Mouse (Mus musculus) left cerebral cortex, postnatal 25 days (tissue): Measurements from ENCODE around the gene Hbb-bs. TPM values are rescaled to one million over a fixed set of nuclear protein-coding genes. Genes with fewer than 3 reads are reported as not detected.
A peak's percentile ranks its signal among the peaks of the same experiment; 100 is the strongest.
"Not testable (repeated sequence)": the region's sequence is repeated elsewhere in the genome, so short reads cannot be mapped to it uniquely, and the experiment has no call there.

Source experiments
- DNase-seq, 2 experiments: peaks; one replicate each; pipeline ENCODE4 v3.0.0; 2022; ENCODE audit warnings: low spot score in 2 of 2, mixed read lengths in 1 of 2
- intact Hi-C: fragments of 180-260 bp; cut with DNase I; formaldehyde crosslinking; loops from one replicate; pipeline ENCODE4 v1.15.1; 2025
- total RNA-seq, 2 experiments: library from RNA; stranded (reverse); gene quantifications; 2 replicates each; pipeline ENCODE4 v1.2.3; 2021

Gene Hbb-bs
- total RNA-seq, result 100 to 1,000 TPM; 511 to 567 TPM

GRCm38 (mm10) chr7:103827808-103828207 is at the start of gene Hbb-bs:
TSS of gene Hbb-bs (minus strand) at chr7:103828096.
- DNase-seq, result no peak
- intact Hi-C loops, result no loop called here

DNA sequence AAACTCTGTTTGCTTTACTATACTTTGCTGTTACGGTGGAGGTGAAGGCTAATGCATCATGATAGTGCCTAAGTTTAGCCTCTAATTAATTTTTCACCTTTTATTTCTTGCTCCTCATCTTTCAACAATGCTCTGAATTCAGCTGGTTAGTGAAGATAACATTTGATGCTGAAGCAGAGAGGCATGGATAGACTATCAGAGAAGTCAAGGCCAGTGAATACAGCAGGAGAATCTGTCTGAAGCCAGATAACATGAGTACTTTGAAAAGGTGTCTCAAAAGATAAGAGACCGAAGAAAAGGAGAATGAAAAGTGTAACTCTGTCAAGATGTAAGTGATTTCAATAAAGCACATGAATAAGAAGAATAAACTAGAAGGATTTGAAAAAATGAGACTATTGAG is 49.2 kb upstream of the Hbb-bs start:
- intact Hi-C loops, result loop anchor here (10.0 kb wide), 1 partner anchor 1212 kb away; the partner anchor contains the start of gene Olfr556
- DNase-seq, result no peak

DNA sequence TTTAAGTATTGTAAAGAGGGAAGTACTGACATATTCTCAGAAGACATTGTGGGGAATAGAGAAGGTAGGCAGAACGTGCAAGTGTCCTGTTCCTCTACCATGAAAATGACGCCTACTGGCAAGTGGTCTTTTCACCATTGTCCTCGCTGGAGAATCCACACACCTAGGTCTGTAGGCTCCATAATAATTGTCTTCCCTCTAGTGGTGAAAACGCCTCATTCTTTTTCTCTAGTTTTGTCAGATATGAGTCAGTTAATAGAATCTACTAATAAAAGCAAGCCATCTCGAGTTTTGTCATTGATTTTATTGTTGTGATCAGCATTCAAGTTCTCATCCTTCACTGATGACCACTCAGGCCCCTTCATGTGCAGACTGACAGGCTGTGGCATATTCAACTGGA is 46.6 kb upstream of the Hbb-bs start:
- intact Hi-C loops, result loop anchor here (5.0 to 10.0 kb wide), 2 partner anchors 1210 to 1367 kb away; partner anchors contain the start of gene Olfr556
- no peak for DNase-seq

- peak; percentile 6 to 10 for DNase-seq
Measured at GRCm38 (mm10) chr7:103873064-103873463, 45.2 kb upstream of the Hbb-bs start.

DNA sequence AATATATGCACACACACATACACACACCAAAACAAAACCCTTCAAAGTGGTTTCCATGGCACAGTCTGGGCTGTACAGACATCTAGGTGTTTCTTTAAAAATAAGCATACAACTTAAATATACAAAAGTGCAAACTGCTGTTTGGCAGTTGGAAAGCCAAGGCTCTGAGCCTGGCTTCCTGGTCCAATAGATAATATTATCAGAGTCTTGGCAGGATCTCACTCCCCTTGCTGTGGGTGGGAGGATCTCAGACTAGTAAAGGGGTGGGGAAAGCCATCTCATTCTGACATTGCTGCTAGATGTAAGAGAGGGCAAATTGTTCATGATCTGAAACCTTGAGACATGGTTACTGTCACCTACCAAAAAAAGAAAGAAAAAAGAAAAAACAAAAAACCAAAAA is 42.8 kb upstream of the Hbb-bs start:
- intact Hi-C loops, result loop anchor here (5.0 to 10.0 kb wide), 2 partner anchors 1206 to 1363 kb away; partner anchors contain the start of gene Olfr556
- DNase-seq, result no peak

More at GRCm38 (mm10) chr7:103873064-103873463, 45.2 kb upstream of the Hbb-bs start:
- intact Hi-C loops, result loop anchor here (5.0 to 10.0 kb wide), 2 partner anchors 1208 to 1366 kb away; partner anchors contain the start of gene Olfr556

DNA sequence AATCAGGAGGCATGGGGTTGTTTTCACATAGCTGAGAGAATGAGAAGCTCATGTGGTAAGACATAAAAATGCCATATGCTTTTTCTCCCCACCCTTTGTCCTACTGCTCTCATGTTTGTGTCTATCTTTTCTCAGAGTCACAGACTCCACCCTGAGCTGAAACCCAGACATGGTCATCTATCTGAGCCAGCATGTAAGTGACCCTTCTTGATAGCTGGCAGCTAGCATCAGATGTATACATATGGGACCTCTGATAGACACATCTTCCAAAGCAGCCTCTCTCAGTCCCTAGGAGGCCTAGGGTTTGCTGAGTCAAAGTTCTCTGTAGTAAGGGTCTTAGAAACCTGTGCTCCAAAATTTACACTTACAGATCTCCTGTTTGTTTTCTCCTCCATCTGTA is 37.8 kb upstream of the Hbb-bs start:
- no peak for DNase-seq
- intact Hi-C loops, result no loop called here

GRCm38 (mm10) chr7:103861531-103861930 is 33.6 kb upstream of the Hbb-bs start:
- intact Hi-C loops, result no loop called here
- DNase-seq, result no peak

DNA sequence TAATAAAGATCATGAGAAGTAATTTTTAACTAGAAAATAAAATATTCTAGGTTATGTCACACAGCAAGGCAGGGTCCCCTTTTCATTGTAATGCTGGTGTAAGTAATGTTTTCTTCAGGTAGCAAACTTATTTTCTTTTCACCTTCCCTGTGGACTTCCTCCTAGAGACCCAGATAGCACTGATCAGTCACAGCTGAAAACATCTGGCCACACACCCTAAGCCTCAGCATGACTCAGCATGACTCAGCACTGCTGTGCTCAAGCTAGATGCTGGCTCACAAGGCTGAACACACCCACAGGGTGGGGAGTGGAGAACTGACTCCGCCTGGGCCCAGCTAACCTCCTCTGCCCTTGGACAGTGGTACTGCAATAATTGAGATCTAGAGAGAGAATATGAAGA is 33.0 kb upstream of the Hbb-bs start:
- intact Hi-C loops, result no loop called here
- DNase-seq, result peak in 1 of 2 experiments; percentile 9

GRCm38 (mm10) chr7:103859076-103859475 is 31.2 kb upstream of the Hbb-bs start:
- intact Hi-C loops, result no loop called here
- DNase-seq, result no peak

DNA sequence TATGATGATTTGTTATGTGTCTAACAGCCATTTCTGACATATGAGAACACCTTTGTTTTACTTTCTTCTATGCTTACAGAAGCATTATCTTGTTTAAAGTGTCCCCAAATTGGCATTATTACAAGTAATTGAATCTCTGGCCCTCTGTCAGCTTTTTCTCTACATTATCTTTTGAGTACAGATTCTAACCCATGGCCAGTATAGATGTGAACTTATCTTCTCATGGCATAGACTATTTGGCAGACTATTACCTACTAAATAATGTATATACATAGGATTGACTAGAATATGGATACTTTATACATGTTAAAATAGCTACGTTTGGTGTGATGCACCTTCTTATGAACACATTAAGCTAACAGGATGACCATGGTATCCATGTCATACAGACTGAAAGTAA is 26.8 kb upstream of the Hbb-bs start:
- no peak for DNase-seq
- intact Hi-C loops, result no loop called here

DNA sequence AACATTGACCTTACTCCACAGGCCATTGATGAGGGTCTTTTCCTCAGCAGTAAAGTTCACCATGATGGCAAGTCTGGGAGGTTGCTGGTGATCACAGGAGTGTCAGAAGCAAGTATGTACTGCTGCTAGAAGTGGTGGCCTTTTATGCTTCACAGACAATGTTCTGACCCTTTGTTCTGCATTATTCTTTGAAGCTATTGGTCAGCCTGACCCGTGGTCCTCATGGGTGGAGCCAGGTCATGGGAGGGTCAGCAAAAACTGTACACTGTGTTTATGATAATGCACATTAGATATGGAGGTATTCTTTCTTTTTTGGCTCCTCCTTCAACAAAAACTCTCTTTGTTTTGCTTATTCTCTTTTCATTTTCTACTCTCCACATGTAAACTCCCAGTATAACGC is 25.2 kb upstream of the Hbb-bs start, which contains the start of gene Hbb-y:
TSS of gene Hbb-y (minus strand) at position 127 of the 400 bp plus-strand sequence.
- intact Hi-C loops, result no loop called here
- no peak for DNase-seq

GRCm38 (mm10) chr7:103844525-103845325 is 16.8 kb upstream of the Hbb-bs start:
- intact Hi-C loops, result no loop called here
- DNase-seq, result no peak

DNA sequence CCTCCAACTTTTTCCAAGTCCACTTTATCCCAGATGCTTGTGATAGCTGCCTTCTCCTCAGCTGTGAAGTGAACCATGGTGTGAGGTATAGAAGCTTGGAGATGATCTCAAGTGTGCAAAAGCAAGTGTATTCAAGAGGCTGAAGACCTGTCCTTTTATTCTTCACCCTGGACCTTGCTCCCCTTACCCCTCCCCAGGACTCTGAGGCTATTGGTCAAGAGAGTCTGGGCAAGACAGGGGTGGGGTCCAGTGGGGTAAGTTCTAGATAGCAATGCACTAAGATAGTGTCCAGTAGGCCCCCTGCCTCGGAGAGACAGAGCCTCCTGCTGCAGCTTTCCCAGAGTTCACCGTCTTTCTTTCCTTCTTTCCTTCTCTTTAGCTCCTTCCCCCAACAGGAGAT is 15.1 kb upstream of the Hbb-bs start, which contains the start of gene Hbb-bh1:
TSS of gene Hbb-bh1 (minus strand) at position 131 of the 400 bp plus-strand sequence.
- intact Hi-C loops, result no loop called here
- DNase-seq, result no peak

- intact Hi-C loops, result no loop called here
- no peak for DNase-seq
Measured at GRCm38 (mm10) chr7:103840268-103840667, 12.4 kb upstream of the Hbb-bs start, which contains the start of gene Hbb-bh2. TSS of gene Hbb-bh2 (minus strand) at chr7:103840520.

- intact Hi-C loops, DNase-seq: not testable (repeated sequence)
Measured at GRCm38 (mm10) chr7:103827139-103827538, 757 bp downstream of the Hbb-bs start.

- DNase-seq, result no peak
- intact Hi-C loops, result no loop called here
Measured at GRCm38 (mm10) chr7:103826255-103826887, 1.5 kb downstream of the Hbb-bs start.

GRCm38 (mm10) chr7:103825536-103826254 is 2.2 kb downstream of the Hbb-bs start:
- no peak for DNase-seq
- intact Hi-C loops, result no loop called here

DNA sequence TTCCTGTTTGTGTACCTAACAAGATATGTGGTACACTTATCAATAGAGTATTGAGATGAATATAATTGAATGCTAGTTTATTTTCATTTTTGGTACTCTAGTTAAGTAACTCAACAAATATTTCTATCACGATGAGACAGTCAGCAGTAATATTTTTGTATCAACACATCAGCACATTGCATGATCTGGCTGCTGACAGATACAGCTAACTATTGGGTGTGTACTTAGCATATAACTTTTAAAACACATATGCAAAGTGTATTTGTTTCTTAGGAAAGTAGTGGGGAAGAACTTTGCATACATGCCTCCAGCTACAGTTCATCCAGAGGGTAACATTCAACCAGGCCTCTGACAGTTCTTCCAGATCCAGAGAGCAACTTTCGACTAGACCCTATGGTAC is 3.3 kb downstream of the Hbb-bs start:
- intact Hi-C loops, result no loop called here

DNA sequence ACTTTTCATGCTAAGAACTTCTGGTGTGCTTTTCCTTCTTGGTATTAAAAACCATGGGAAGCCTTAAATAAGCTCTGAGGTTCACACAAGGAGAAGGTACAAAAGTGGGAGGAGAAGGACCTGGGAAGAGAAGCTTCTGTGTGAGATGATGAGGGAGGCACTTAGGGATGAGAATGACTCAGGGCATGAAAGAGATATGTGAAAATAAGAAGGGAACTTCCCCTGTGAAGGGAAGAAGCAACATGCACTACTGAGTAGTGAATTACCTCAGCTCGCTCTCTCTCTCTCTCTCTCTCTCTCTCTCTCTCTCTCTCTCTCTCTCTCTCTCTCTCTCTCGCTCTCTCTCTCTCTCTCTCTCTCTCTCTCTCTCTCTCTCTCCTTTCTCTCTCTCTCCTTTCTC is 12.8 kb downstream of the Hbb-bs start:
- peak in 1 of 2 experiments; percentile 14 for DNase-seq
- intact Hi-C loops, result not testable (repeated sequence)

More for the DNA sequence above, 3.3 kb downstream of the Hbb-bs start:
- no peak for DNase-seq

DNA sequence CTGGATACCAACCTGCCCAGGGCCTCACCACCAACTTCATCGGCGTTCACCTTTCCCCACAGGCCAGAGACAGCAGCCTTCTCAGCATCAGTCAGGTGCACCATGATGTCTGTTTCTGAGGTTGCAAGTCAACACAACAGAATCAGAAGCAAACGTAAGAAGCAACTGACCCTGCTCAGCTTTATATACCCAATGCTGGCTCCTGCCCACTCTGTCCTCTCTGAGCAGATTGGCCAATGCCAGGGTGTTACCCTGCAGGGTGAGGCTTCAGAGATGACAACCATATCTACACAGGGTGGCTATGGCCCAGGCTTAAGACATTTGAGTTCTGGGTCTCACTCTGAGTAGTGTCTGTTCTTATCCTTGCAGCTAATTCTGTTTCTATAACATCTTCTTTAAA is 14.1 kb downstream of the Hbb-bs start, which contains the start of gene Hbb-bt:
TSS of gene Hbb-bt (minus strand) at position 231 of the 400 bp plus-strand sequence.
- intact Hi-C loops, result no loop called here
- no peak for DNase-seq
